Mouse (Mus musculus) hindbrain, embryonic 11.5 days (tissue): ENCODE results near the gene Topaz1. TPM values are rescaled to one million over a fixed set of nuclear protein-coding genes. Genes with fewer than 3 reads are reported as not detected.

ENCODE experiments used
- ATAC-seq: fragments of 200-750 bp; cut with Nextera tagmentation; 2 replicates; pipeline ENCODE4 v1.8.0; 2017; ENCODE audit warnings: mild to moderate bottlenecking, moderate TSS enrichment, moderate library complexity; ENCODE audit not compliant: low FRiP score
- DNase-seq: peaks from one replicate; pipeline ENCODE4 v3.0.0-alpha.2; 2015; ENCODE audit warnings: low spot score
- H3K27ac ChIP-seq: fragments of 300-500 bp; sonication (generic); 2 replicates; pipeline ENCODE4 v1.5.1; 2014; ENCODE audit warnings: mild to moderate bottlenecking, low read depth, low read length
- H3K27me3 ChIP-seq: fragments of 300-500 bp; sonication (generic); 2 replicates; pipeline ENCODE4 v1.6.1; 2014; ENCODE audit warnings: mild to moderate bottlenecking, low read length, moderate library complexity, mixed read lengths; ENCODE audit not compliant: control insufficient read depth, insufficient read depth
- H3K36me3 ChIP-seq: fragments of 300-500 bp; sonication (generic); 2 replicates; pipeline ENCODE4 v1.6.1; 2014; ENCODE audit warnings: mild to moderate bottlenecking, low read length, moderate library complexity, mixed read lengths; ENCODE audit not compliant: control insufficient read depth, insufficient read depth
- H3K4me1 ChIP-seq: fragments of 300-500 bp; sonication (generic); replicated peaks from 2 replicates; pipeline ENCODE4 v1.6.1; 2014; ENCODE audit warnings: low read length, mixed read lengths; ENCODE audit not compliant: control insufficient read depth, insufficient read depth
- H3K4me2 ChIP-seq: fragments of 300-500 bp; sonication (generic); replicated peaks from 2 replicates; pipeline ENCODE4 v1.6.1; 2014; ENCODE audit warnings: mild to moderate bottlenecking, low read depth, low read length
- H3K4me3 ChIP-seq: fragments of 300-500 bp; sonication (generic); 2 replicates; pipeline ENCODE4 v1.5.1; 2014; ENCODE audit warnings: low read depth, low read length
- H3K9ac ChIP-seq: fragments of 300-500 bp; sonication (generic); 2 replicates; pipeline ENCODE4 v1.6.1; 2014; ENCODE audit warnings: low read depth, low read length
- H3K9me3 ChIP-seq: fragments of 300-500 bp; sonication (generic); 2 replicates; pipeline ENCODE4 v1.6.1; 2016; ENCODE audit warnings: low read length; ENCODE audit not compliant: control insufficient read depth
- WGBS: fragments of 180-500 bp; shearing (Covaris S2); extraction: QIAGEN DNeasy Blood & Tissue Kit; methylation state at CpG from one replicate; pipeline ENCODE4 v1.1.7; 2014; 5-methylcytosine and 5-hydroxymethylcytosine counted together
- polyA plus RNA-seq: library from polyadenylated mRNA; unstranded; fragments of >200 nt; fragmentation: Nextera tagmentation; extraction: Ambion mirVana; gene quantifications from 2 replicates; pipeline ENCODE4 v1.2.1, GENCODE M21; 2014

Gene Topaz1
- polyA plus RNA-seq, 1 experiment from 2014 or later, result not detected

GRCm38 (mm10) chr9:122823374-122824017, 76.3 kb downstream of the Topaz1 start:
- Histone ChIP-seq H3K9ac (no peak overlapping the region), H3K4me1 (no peaks in the 10 kb centered on the region), H3K9me3 (no peaks in the 10 kb centered on the region), H3K27me3 (no peaks in the 10 kb centered on the region), H3K27ac (no peak overlapping the region), H3K4me3 (no peak overlapping the region), H3K36me3 (0 out of 2 replicates have a peak, but pooled peaks cover 5% of the 10 kb centered on the region), H3K4me2 (no peak overlapping the region)
- DNase-seq (no peak), ATAC-seq (no peak)
- 92% methylated on average over 5 of the region's 5 CpGs for WGBS

- no peaks in the 10 kb centered on the region for H3K4me1 ChIP-seq
- DNase-seq (no peak), ATAC-seq (no peak)
- 92% methylated on average over 4 of the region's 4 CpGs for WGBS
- no peak overlapping the region for H3K4me2 ChIP-seq
- 0 out of 2 replicates have a peak, but pooled peaks cover 5% of the 10 kb centered on the region for H3K36me3 ChIP-seq
- no peak overlapping the region for H3K27ac ChIP-seq
- H3K4me3 ChIP-seq, result no peak overlapping the region
- H3K9ac ChIP-seq, result no peak overlapping the region
- no peaks in the 10 kb centered on the region for H3K9me3 ChIP-seq
- H3K27me3 ChIP-seq, result no peaks in the 10 kb centered on the region
These were observed 79.6 kb downstream of the Topaz1 start for GRCm38 (mm10) chr9:122826743-122827142.

DNA sequence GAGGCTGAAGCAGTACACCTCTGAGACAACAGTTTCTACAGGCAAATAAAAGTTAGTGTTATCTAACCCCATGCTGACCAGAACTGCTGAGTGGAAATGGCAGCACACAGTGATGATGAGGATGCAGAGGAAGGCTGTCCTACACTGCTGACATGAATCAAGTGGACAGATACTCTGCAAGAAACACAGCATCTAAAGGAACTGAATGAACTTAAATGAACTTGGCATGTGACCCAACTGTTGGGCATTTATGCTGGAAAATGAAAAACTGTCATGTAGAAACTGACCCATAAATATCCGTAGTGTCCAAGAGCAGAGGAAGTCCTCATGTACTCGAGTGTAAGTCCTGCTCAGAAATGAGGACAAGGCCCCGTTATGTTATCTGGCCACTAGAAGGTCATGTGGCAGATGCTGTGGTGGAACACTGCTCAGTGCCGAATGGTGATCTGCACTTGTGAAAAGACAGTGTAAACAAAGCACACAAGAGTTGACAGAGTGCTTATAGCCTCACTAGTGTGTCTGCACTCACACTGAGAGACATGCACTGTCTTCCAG, 82.8 kb downstream of the Topaz1 start:
- no peaks in the 10 kb centered on the region for H3K9me3 ChIP-seq
- DNase-seq, result no peak
- H3K4me3 ChIP-seq, result no peak overlapping the region
- no peak overlapping the region for H3K4me2 ChIP-seq
- no peak for ATAC-seq
- H3K9ac ChIP-seq, result no peak overlapping the region
- no peaks in the 10 kb centered on the region for H3K4me1 ChIP-seq
- 0 out of 2 replicates have a peak, but pooled peaks cover 2% of the 10 kb centered on the region for H3K36me3 ChIP-seq
- H3K27ac ChIP-seq, result no peak overlapping the region
- 76% methylated on average over 4 of the region's 4 CpGs for WGBS
- no peaks in the 10 kb centered on the region for H3K27me3 ChIP-seq

DNA sequence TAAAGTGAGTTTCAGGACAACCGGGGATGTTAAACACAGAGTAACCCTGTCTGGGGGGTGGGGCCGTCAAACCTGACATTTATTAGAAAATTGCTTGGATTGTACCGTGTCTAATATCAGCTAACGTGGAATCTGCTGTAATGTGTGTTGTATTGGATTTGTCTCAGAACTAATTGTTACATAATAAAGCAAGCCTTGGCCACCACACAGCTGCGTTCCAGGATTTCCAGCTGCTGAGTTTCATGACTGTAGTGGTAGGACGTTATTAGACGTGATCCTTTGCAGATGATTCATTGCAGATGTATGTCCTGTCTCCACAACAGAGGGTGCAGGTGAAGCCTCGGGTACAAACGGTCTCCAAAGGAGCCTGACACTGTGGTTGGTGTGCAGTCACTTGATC, 89.0 kb downstream of the Topaz1 start:
- ATAC-seq, result no peak

GRCm38 (mm10) chr9:122836790-122837189, 89.6 kb downstream of the Topaz1 start:
- DNase-seq (no peak), ATAC-seq (no peak)
- H3K27me3 ChIP-seq, result no peaks in the 10 kb centered on the region
- no peak overlapping the region for H3K4me3 ChIP-seq
- H3K27ac ChIP-seq, result no peak overlapping the region
- no peaks in the 10 kb centered on the region for H3K36me3 ChIP-seq
- no peaks in the 10 kb centered on the region for H3K9me3 ChIP-seq
- H3K4me2 ChIP-seq, result no peak overlapping the region
- 84% methylated on average over 6 of the region's 6 CpGs for WGBS
- no peak overlapping the region for H3K9ac ChIP-seq
- no peaks in the 10 kb centered on the region for H3K4me1 ChIP-seq

More for the DNA sequence above, 89.0 kb downstream of the Topaz1 start:
- 86% methylated on average over 9 of the region's 9 CpGs for WGBS
- Histone ChIP-seq H3K4me3 (no peak overlapping the region), H3K27me3 (no peaks in the 10 kb centered on the region), H3K27ac (no peak overlapping the region), H3K4me2 (no peak overlapping the region), H3K36me3 (no peaks in the 10 kb centered on the region), H3K4me1 (no peaks in the 10 kb centered on the region), H3K9me3 (no peaks in the 10 kb centered on the region), H3K9ac (no peak overlapping the region)
- no peak for DNase-seq

DNA sequence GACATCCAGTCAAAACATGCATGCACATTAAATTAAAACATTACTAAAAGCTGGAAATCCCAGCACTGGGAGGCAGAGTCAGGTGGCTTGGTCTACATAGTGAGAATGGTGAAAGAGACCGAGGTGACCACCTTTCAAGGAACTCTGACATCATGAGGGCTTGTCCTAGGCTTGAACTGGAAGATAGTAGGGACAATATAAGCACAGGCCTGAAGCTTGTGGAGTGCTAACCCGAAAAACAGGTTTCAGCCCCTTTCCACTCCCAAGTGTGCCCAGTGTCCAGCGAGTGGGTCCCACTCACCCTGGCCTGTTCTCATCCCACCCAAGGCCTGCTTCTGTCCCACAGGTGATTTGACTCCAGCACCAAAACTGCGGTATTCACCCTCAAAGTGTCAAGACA, 90.1 kb downstream of the Topaz1 start:
- no peak overlapping the region for H3K27ac ChIP-seq
- ATAC-seq (no peak), DNase-seq (no peak)
- H3K9me3 ChIP-seq, result no peaks in the 10 kb centered on the region
- H3K4me3 ChIP-seq, result no peak overlapping the region
- H3K9ac ChIP-seq, result no peak overlapping the region
- no peaks in the 10 kb centered on the region for H3K36me3 ChIP-seq
- H3K27me3 ChIP-seq, result no peaks in the 10 kb centered on the region
- WGBS, result 86% methylated on average over 4 of the region's 4 CpGs
- no peaks in the 10 kb centered on the region for H3K4me1 ChIP-seq
- H3K4me2 ChIP-seq, result no peak overlapping the region

DNA sequence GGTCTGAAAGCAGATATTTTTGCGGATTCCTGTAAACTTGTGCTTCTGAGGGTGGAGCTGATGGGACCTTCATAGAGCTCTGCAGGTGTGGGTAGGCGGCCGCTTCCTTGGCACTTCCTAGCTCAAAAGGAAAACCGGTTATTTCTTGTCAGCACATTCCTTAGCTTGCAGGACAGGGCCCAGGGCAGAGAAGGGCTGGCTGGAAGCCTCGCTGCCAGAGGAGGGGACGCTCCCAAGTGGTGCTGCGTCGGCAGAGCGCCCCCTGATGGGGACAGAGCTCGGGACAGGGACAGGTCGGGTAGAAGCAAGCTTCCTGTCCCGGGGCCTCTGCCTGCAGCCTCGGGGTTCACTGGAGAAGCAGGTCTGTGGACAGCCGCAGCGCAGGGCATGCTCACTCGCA, 90.5 kb downstream of the Topaz1 start:
- H3K9me3 ChIP-seq, result no peaks in the 10 kb centered on the region
- H3K9ac ChIP-seq, result no peak overlapping the region
- DNase-seq (peak; percentile 40), ATAC-seq (no peak)
- no peak overlapping the region for H3K4me2 ChIP-seq
- H3K4me3 ChIP-seq, result no peak overlapping the region
- H3K4me1 ChIP-seq, result no peaks in the 10 kb centered on the region
- WGBS, result 23% methylated on average over 16 of the region's 16 CpGs
- no peaks in the 10 kb centered on the region for H3K27me3 ChIP-seq
- no peak overlapping the region for H3K27ac ChIP-seq
- H3K36me3 ChIP-seq, result no peaks in the 10 kb centered on the region

GRCm38 (mm10) chr9:122843760-122844159, 96.6 kb downstream of the Topaz1 start, which contains the start of gene Gm35549:
Gm35549 (minus strand) TSS chr9:122844035.
- Histone ChIP-seq H3K27me3 (no peaks in the 10 kb centered on the region), H3K36me3 (0 out of 2 replicates have a peak, but pooled peaks cover 3% of the 10 kb centered on the region), H3K9ac (no peak within 1 kb of the TSS), H3K27ac (no peak within 1 kb of the TSS), H3K4me3 (no peak within 1 kb of the TSS), H3K4me1 (no peaks in the 10 kb centered on the region), H3K4me2 (no peak within 1 kb of the TSS), H3K9me3 (no peaks in the 10 kb centered on the region)
- DNase-seq, result no peak
- WGBS, result 82% methylated on average over 3 of the region's 3 CpGs
- ATAC-seq, result no peak

- Histone ChIP-seq H3K4me1 (no peaks in the 10 kb centered on the region), H3K27me3 (no peaks in the 10 kb centered on the region), H3K4me3 (no peak overlapping the region), H3K4me2 (no peak overlapping the region), H3K9me3 (no peaks in the 10 kb centered on the region), H3K9ac (no peak overlapping the region), H3K27ac (no peak overlapping the region), H3K36me3 (peaks cover 3% of the 10 kb centered on the region; the same call in 1 of the 2 replicates)
- DNase-seq (no peak), ATAC-seq (no peak)
- WGBS, result 86% methylated on average over 3 of the region's 3 CpGs
These were observed 98.5 kb downstream of the Topaz1 start for GRCm38 (mm10) chr9:122845621-122846020.
